Mouse (Mus musculus) inflammation-experienced regulatory T-cells, adult 16 weeks (primary cell): Measurements from ENCODE around the gene Gm10638. TPM values are rescaled to one million over a fixed set of nuclear protein-coding genes. Genes with fewer than 3 reads are reported as not detected.

Source experiments
- polyA plus RNA-seq: library from polyadenylated mRNA; unstranded; fragments of 100-300 nt; shearing (Covaris generic); gene quantifications from one replicate; pipeline ENCODE4 v1.2.1, GENCODE M21; 2017

The Gm10638 gene
- polyA plus RNA-seq = not detected

GRCm38 (mm10) chr8:86745221-86745934 is at the start of gene Gm10638, which contains the start of gene Siah1a:
Gene Gm10638, plus strand, starts transcription at chr8:86745699.
Gene Siah1a, minus strand, starts transcription at chr8:86745934.

Other genes starting within 250 kb of the Gm10638 start
- not detected for gene Abcc12, start 165.0 kb upstream of the Gm10638 start, polyA plus RNA-seq
- gene Lonp2, start 121.7 kb upstream of the Gm10638 start, polyA plus RNA-seq = 146 TPM
- 3.4 TPM for gene Siah1a, start 235 bp downstream of the Gm10638 start, polyA plus RNA-seq
- gene N4bp1, start 139.6 kb downstream of the Gm10638 start, polyA plus RNA-seq = 5.5 TPM